Mouse (Mus musculus) intestine, embryonic 14.5 days (tissue): ENCODE results near the gene Kdm6b. TPM values are rescaled to one million over a fixed set of nuclear protein-coding genes. Genes with fewer than 3 reads are reported as not detected.

Source experiments
- ATAC-seq: fragments of 200-750 bp; cut with Nextera tagmentation; replicated peaks from 2 replicates; pipeline ENCODE4 v1.8.0; 2017; ENCODE audit warnings: low read depth, moderate number of reproducible peaks, moderate TSS enrichment, moderate library complexity; ENCODE audit not compliant: low FRiP score, low TSS enrichment
- DNase-seq: peaks from one replicate; pipeline ENCODE4 v3.0.0-alpha.2; 2018; ENCODE audit warnings: low spot score
- H3K27ac ChIP-seq: fragments of 300-500 bp; sonication (generic); 2 replicates; pipeline ENCODE4 v1.5.1; 2014; ENCODE audit warnings: low read depth, mild to moderate bottlenecking, control low read depth
- H3K27me3 ChIP-seq: fragments of 300-500 bp; sonication (generic); replicated peaks from 2 replicates; pipeline ENCODE4 v1.6.1; 2014; ENCODE audit warnings: low read length, control low read depth; ENCODE audit not compliant: control insufficient read depth, insufficient read depth
- H3K36me3 ChIP-seq: fragments of 300-500 bp; sonication (generic); 2 replicates; pipeline ENCODE4 v1.6.1; 2014; ENCODE audit warnings: low read length, control low read depth; ENCODE audit not compliant: control insufficient read depth, insufficient read depth
- H3K4me1 ChIP-seq: fragments of 300-500 bp; sonication (generic); replicated peaks from 2 replicates; pipeline ENCODE4 v1.6.1; 2014; ENCODE audit warnings: low read length, control low read depth, mixed read lengths; ENCODE audit not compliant: control insufficient read depth, insufficient read depth
- H3K4me2 ChIP-seq: fragments of 300-500 bp; sonication (generic); 2 replicates; pipeline ENCODE4 v1.6.1; 2014; ENCODE audit warnings: low read length
- H3K4me3 ChIP-seq: fragments of 300-500 bp; sonication (generic); 2 replicates; pipeline ENCODE4 v1.5.1; 2014; ENCODE audit warnings: low read depth, low read length, control low read depth, mixed read lengths
- H3K9ac ChIP-seq: fragments of 300-500 bp; sonication (generic); 2 replicates; pipeline ENCODE4 v1.6.1; 2014; ENCODE audit warnings: mild to moderate bottlenecking, low read length
- H3K9me3 ChIP-seq: fragments of 300-500 bp; sonication (generic); 2 replicates; pipeline ENCODE4 v1.6.1; 2016; ENCODE audit warnings: low read length, control low read depth; ENCODE audit not compliant: control insufficient read depth
- WGBS: fragments of 180-500 bp; shearing (Covaris S2); extraction: QIAGEN DNeasy Blood & Tissue Kit; methylation state at CpG from one replicate; pipeline ENCODE4 v1.1.7; 2014; 5-methylcytosine and 5-hydroxymethylcytosine counted together
- polyA plus RNA-seq: library from polyadenylated mRNA; unstranded; fragments of >200 nt; fragmentation: Nextera tagmentation; extraction: Ambion mirVana; gene quantifications from 2 replicates; pipeline ENCODE4 v1.2.1, GENCODE M21; 2014

Gene Kdm6b
- polyA plus RNA-seq, 1 experiment from 2014 or later, result 29.1 TPM

GRCm38 (mm10) chr11:69410310-69411072 lies 3.0 kb downstream of the Kdm6b start:
- H3K9ac ChIP-seq, result peak overlapping the region; percentile 77
- WGBS, result under 1% methylated on average over 41 of the region's 41 CpGs
- DNase-seq, result peak; percentile 80

GRCm38 (mm10) chr11:69410045-69410309 lies 3.5 kb downstream of the Kdm6b start:
- peak overlapping the region; percentile 77 for H3K9ac ChIP-seq
- no peaks in the 10 kb centered on the region for H3K9me3 ChIP-seq
- H3K36me3 ChIP-seq, result peaks cover 47% of the 10 kb centered on the region
- WGBS, result 0% methylated on average over 18 of the region's 18 CpGs
- no peaks in the 10 kb centered on the region for H3K27me3 ChIP-seq
- no peak for DNase-seq
- H3K4me2 ChIP-seq, result peak overlapping the region; percentile 85
- H3K4me1 ChIP-seq, result peaks cover 45% of the 10 kb centered on the region
- peak overlapping the region; percentile 98 for H3K27ac ChIP-seq
- peak overlapping the region; percentile 68 for H3K4me3 ChIP-seq
- ATAC-seq, result no peak

More at GRCm38 (mm10) chr11:69410310-69411072, 3.0 kb downstream of the Kdm6b start:
- peak overlapping the region; percentile 68 for H3K4me3 ChIP-seq
- peak; percentile 2; the same call in 1 of the 2 replicates for ATAC-seq
- no peaks in the 10 kb centered on the region for H3K27me3 ChIP-seq
- H3K4me1 ChIP-seq, result peaks cover 47% of the 10 kb centered on the region
- peaks cover 42% of the 10 kb centered on the region for H3K36me3 ChIP-seq
- H3K9me3 ChIP-seq, result no peaks in the 10 kb centered on the region
- peak overlapping the region; percentile 98 for H3K27ac ChIP-seq
- peak overlapping the region; percentile 85 for H3K4me2 ChIP-seq

- WGBS, result under 1% methylated on average over 45 of the region's 46 CpGs
- Histone ChIP-seq H3K36me3 (peaks cover 51% of the 10 kb centered on the region), H3K4me2 (peak overlapping the region; percentile 85)
Measured at GRCm38 (mm10) chr11:69409378-69410044, 4.0 kb downstream of the Kdm6b start.

GRCm38 (mm10) chr11:69408541-69409377 lies 4.7 kb downstream of the Kdm6b start:
- ATAC-seq, result peak; percentile 61

More at GRCm38 (mm10) chr11:69409378-69410044, 4.0 kb downstream of the Kdm6b start:
- Histone ChIP-seq H3K27ac (peak overlapping the region; percentile 98), H3K9me3 (no peaks in the 10 kb centered on the region), H3K4me3 (peak overlapping the region; percentile 68), H3K9ac (peak overlapping the region; percentile 77), H3K4me1 (peaks cover 40% of the 10 kb centered on the region), H3K27me3 (no peaks in the 10 kb centered on the region)
- ATAC-seq, result peak; percentile 41
- DNase-seq, result peak; percentile 95

GRCm38 (mm10) chr11:69407724-69408004 lies 5.8 kb downstream of the Kdm6b start:
- Histone ChIP-seq H3K9me3 (no peaks in the 10 kb centered on the region), H3K36me3 (peaks cover 58% of the 10 kb centered on the region), H3K4me2 (no peak overlapping the region; the same call in 1 of the 2 replicates), H3K27ac (no peak overlapping the region), H3K9ac (peak overlapping the region; percentile 8; the same call in 1 of the 2 replicates), H3K4me1 (peaks cover 21% of the 10 kb centered on the region), H3K27me3 (no peaks in the 10 kb centered on the region), H3K4me3 (no peak overlapping the region)
- ATAC-seq (no peak), DNase-seq (no peak)
- WGBS, result 83% methylated on average over 4 of the region's 4 CpGs

More at GRCm38 (mm10) chr11:69408541-69409377, 4.7 kb downstream of the Kdm6b start:
- Histone ChIP-seq H3K27me3 (no peaks in the 10 kb centered on the region), H3K36me3 (peaks cover 58% of the 10 kb centered on the region), H3K4me1 (peaks cover 32% of the 10 kb centered on the region), H3K9ac (peak overlapping the region; percentile 77), H3K27ac (peak overlapping the region; percentile 98), H3K4me3 (peak overlapping the region; percentile 68), H3K4me2 (peak overlapping the region; percentile 85), H3K9me3 (no peaks in the 10 kb centered on the region)
- under 1% methylated on average over 33 of the region's 33 CpGs for WGBS
- peak; percentile 90 for DNase-seq

- DNase-seq (no peak), ATAC-seq (no peak)
- Histone ChIP-seq H3K27me3 (no peaks in the 10 kb centered on the region), H3K36me3 (peaks cover 60% of the 10 kb centered on the region), H3K9ac (no peak overlapping the region), H3K4me1 (peaks cover 17% of the 10 kb centered on the region), H3K27ac (no peak overlapping the region), H3K4me2 (no peak overlapping the region), H3K9me3 (no peaks in the 10 kb centered on the region), H3K4me3 (no peak overlapping the region)
- whole genome bisulfite sequencing, result 90% methylated on average over 15 of the region's 16 CpGs
Measured at GRCm38 (mm10) chr11:69406867-69407723, 6.4 kb downstream of the Kdm6b start.

- WGBS, result 84% methylated on average over 19 of the region's 19 CpGs
- DNase-seq (no peak), ATAC-seq (no peak)
- Histone ChIP-seq H3K4me2 (no peak overlapping the region), H3K4me3 (no peak overlapping the region), H3K9me3 (no peaks in the 10 kb centered on the region), H3K27ac (no peak overlapping the region), H3K27me3 (no peaks in the 10 kb centered on the region), H3K36me3 (peaks cover 69% of the 10 kb centered on the region), H3K4me1 (peaks cover 12% of the 10 kb centered on the region), H3K9ac (no peak overlapping the region)
Measured at GRCm38 (mm10) chr11:69406282-69406681, 7.2 kb downstream of the Kdm6b start.
